Mouse (Mus musculus): Measurements from ENCODE around the gene Tceal3.
"Not testable (repeated sequence)": the region's sequence is repeated elsewhere in the genome, so short reads cannot be mapped to it uniquely, and the experiment has no call there.

The Tceal3 gene

GRCm38 (mm10) chrX:136590199-136590896 lies at the start of gene Tceal3:
Gene Tceal3 (plus strand): TSS chrX:136590842.
- DNase-seq (ENCODE audit: low spot score), result no peak

- not testable (repeated sequence) for DNase-seq (ENCODE audit: low spot score)
These were observed 46.7 kb upstream of the Tceal3 start, which contains the start of gene Kir3dl2 for GRCm38 (mm10) chrX:136543956-136544355. Gene Kir3dl2 (minus strand): TSS chrX:136544056.

GRCm38 (mm10) chrX:136569094-136569493 lies 21.5 kb upstream of the Tceal3 start:
- DNase-seq (ENCODE audit: low spot score), result not testable (repeated sequence)

- DNase-seq (ENCODE audit: low spot score), result no peak
These were observed 6.0 kb upstream of the Tceal3 start for GRCm38 (mm10) chrX:136584617-136585016.

- no peak for DNase-seq (ENCODE audit: low spot score)
These were observed 235 bp downstream of the Tceal3 start for GRCm38 (mm10) chrX:136590897-136591257.

- no peak for DNase-seq (ENCODE audit: low spot score)
These were observed 8.8 kb downstream of the Tceal3 start for GRCm38 (mm10) chrX:136599416-136599815.

GRCm38 (mm10) chrX:136606951-136607350 lies 16.3 kb downstream of the Tceal3 start:
- DNase-seq (ENCODE audit: low spot score), result no peak

- no peak for DNase-seq (ENCODE audit: low spot score)
These were observed 16.8 kb downstream of the Tceal3 start for GRCm38 (mm10) chrX:136607395-136607794.

GRCm38 (mm10) chrX:136611346-136611745 lies 20.7 kb downstream of the Tceal3 start:
- no peak for DNase-seq (ENCODE audit: low spot score)

GRCm38 (mm10) chrX:136615889-136616288 lies 25.2 kb downstream of the Tceal3 start:
- not testable (repeated sequence) for DNase-seq (ENCODE audit: low spot score)

- no peak for DNase-seq (ENCODE audit: low spot score)
These were observed 34.4 kb downstream of the Tceal3 start for GRCm38 (mm10) chrX:136624905-136625569.

- DNase-seq (ENCODE audit: low spot score), result no peak
These were observed 35.3 kb downstream of the Tceal3 start for GRCm38 (mm10) chrX:136625959-136626358.

- no peak for DNase-seq (ENCODE audit: low spot score)
These were observed 44.5 kb downstream of the Tceal3 start for GRCm38 (mm10) chrX:136635116-136635515.

- DNase-seq (ENCODE audit: low spot score), result no peak
These were observed 49.1 kb downstream of the Tceal3 start for GRCm38 (mm10) chrX:136639754-136640153.

- DNase-seq (ENCODE audit: low spot score), result not testable (repeated sequence)
These were observed 55.2 kb downstream of the Tceal3 start for GRCm38 (mm10) chrX:136645857-136646256.

- DNase-seq (ENCODE audit: low spot score), result no peak
These were observed 75.7 kb downstream of the Tceal3 start for GRCm38 (mm10) chrX:136666281-136666706.

GRCm38 (mm10) chrX:136666762-136667464 lies 76.3 kb downstream of the Tceal3 start:
- not testable (repeated sequence) for DNase-seq (ENCODE audit: low spot score)

- no peak for DNase-seq (ENCODE audit: low spot score)
These were observed 78.2 kb downstream of the Tceal3 start for GRCm38 (mm10) chrX:136668794-136669193.

GRCm38 (mm10) chrX:136680989-136681388 lies 90.3 kb downstream of the Tceal3 start:
- DNase-seq (ENCODE audit: low spot score), result no peak

GRCm38 (mm10) chrX:136691606-136692293 lies 101.1 kb downstream of the Tceal3 start:
- DNase-seq (ENCODE audit: low spot score), result not testable (repeated sequence)

- no peak for DNase-seq (ENCODE audit: low spot score)
These were observed 101.6 kb downstream of the Tceal3 start for GRCm38 (mm10) chrX:136692294-136692675.

- no peak for DNase-seq (ENCODE audit: low spot score)
These were observed 102.6 kb downstream of the Tceal3 start for GRCm38 (mm10) chrX:136693196-136693595.

All from ovary, adult 18-20 months (tissue).